9 mouse cellular contexts compared by ENCODE assay signal in the genomic region with DNA sequence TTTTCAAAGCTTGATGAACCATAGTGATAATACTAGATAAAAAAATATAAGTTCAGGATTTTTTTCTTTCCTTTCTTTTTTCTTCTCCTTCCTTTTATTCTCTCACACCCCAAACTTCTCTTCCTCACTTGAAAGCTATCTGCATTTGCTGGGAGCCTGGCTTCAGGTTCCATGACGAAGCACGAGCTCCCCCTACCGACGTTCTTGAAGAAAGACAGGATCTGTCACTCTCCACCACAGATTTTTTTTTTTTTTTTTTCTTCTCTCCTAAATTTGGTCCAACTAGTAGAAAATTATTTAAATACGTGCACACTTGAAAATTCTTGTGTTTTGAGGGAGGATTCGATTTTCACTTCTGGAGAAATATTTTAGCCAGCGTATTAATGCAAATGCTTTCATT.
DNase-seq lines count a peak whose midpoint lies in the region; ATAC-seq and TF ChIP-seq lines count a peak whose summit lies in the region.
"Had no signal": no experiment of that assay in that cellular context is flagged by ENCODE, and none has a peak within 500 bp of the region (broad histone marks: within the 10 kb centered on the region; RNA-seq: fewer than 3 reads in every experiment).

No protein-coding gene starts in this region.

- peak; percentile 61 for TF ChIP-seq CTCF in liver, adult 2 months (IDR thresholded peaks at IDR 0.05; ENCODE audit: low read depth, low read length)
- TF ChIP-seq CTCF in bone marrow, adult 2 months (IDR thresholded peaks at IDR 0.05; ENCODE audit: control insufficient read depth, insufficient read depth, low read length): peak; percentile 64

- no peaks in the 10 kb centered on the region for H3K27me3 ChIP-seq in forebrain, embryonic 10.5 days (ENCODE audit: poor library complexity, severe bottlenecking)
- H3K27me3 ChIP-seq in forebrain, embryonic 12.5 days: no peaks in the 10 kb centered on the region
- no peaks in the 10 kb centered on the region for H3K27me3 ChIP-seq in liver, adult 2 months (ENCODE audit: control insufficient read depth, insufficient read depth, low read length)
- no peaks in the 10 kb centered on the region for H3K27me3 ChIP-seq in liver, embryonic 11.5 days (replicated peaks; ENCODE audit: control insufficient read depth, insufficient read depth, low read length)

- no peak for ATAC-seq in forebrain, embryonic 12.5 days (ENCODE audit: low FRiP score)
- ATAC-seq in liver, embryonic 11.5 days (replicated peaks; ENCODE audit: low FRiP score): no peak

- 4% methylated on average over 7 of the region's 7 CpGs for WGBS in forebrain, embryonic 10.5 days
- 6% methylated on average over 7 of the region's 7 CpGs for WGBS in forebrain, embryonic 12.5 days
- WGBS in liver, adult 2 months: 6% methylated on average over 7 of the region's 7 CpGs
- 3% methylated on average over 7 of the region's 7 CpGs for whole genome bisulfite sequencing in liver, embryonic 11.5 days
- 7% methylated on average over 7 of the region's 7 CpGs for WGBS in bone marrow, adult 2 months

- no peak for TF ChIP-seq POLR2A in liver, adult 2 months (IDR thresholded peaks at IDR 0.05; ENCODE audit: extremely low read depth, insufficient read depth, low read length)
- TF ChIP-seq POLR2A in bone marrow, adult 2 months (IDR thresholded peaks at IDR 0.05; ENCODE audit: borderline replicate concordance, control insufficient read depth, low read depth, low read length): no peak

- no peaks in the 10 kb centered on the region for H3K4me1 ChIP-seq in forebrain, embryonic 10.5 days
- H3K4me1 ChIP-seq in forebrain, embryonic 12.5 days: no peaks in the 10 kb centered on the region
- peaks cover 1% of the 10 kb centered on the region; the same call in 1 of the 2 replicates for H3K4me1 ChIP-seq in liver, adult 2 months (ENCODE audit: control insufficient read depth, insufficient read depth, low read length)
- H3K4me1 ChIP-seq in liver, embryonic 11.5 days (replicated peaks; ENCODE audit: control insufficient read depth, insufficient read depth, low read length): no peaks in the 10 kb centered on the region
- H3K4me1 ChIP-seq in bone marrow, adult 2 months (ENCODE audit: control insufficient read depth, insufficient read depth, low read length): no peaks in the 10 kb centered on the region; the same call in 1 of the 2 replicates

- intact Hi-C loops in left cerebral cortex, postnatal 25 days (cut with DNase I): loop anchor here (5.0 kb wide), 2 partner anchors 835 to 1190 kb away; no protein-coding TSS in a partner anchor

- H3K79me2 ChIP-seq in liver, adult 2 months (ENCODE audit: control insufficient read depth, insufficient read depth, low read length): no peaks in the 10 kb centered on the region

- H3K36me3 ChIP-seq in forebrain, embryonic 10.5 days (replicated peaks): no peaks in the 10 kb centered on the region
- no peaks in the 10 kb centered on the region for H3K36me3 ChIP-seq in forebrain, embryonic 12.5 days (replicated peaks)
- H3K36me3 ChIP-seq in liver, adult 2 months (ENCODE audit: control insufficient read depth, insufficient read depth, low read length): no peaks in the 10 kb centered on the region
- H3K36me3 ChIP-seq in liver, embryonic 11.5 days (ENCODE audit: control insufficient read depth, insufficient read depth, low read length): no peaks in the 10 kb centered on the region
- H3K36me3 ChIP-seq: limb, embryonic 13.5 days had no signal

- no peak overlapping the region for H3K27ac ChIP-seq in forebrain, embryonic 10.5 days
- H3K27ac ChIP-seq in forebrain, embryonic 12.5 days: no peak overlapping the region
- no peak overlapping the region for H3K27ac ChIP-seq in liver, adult 2 months (replicated peaks; ENCODE audit: insufficient read depth, low read depth, low read length)
- no peak overlapping the region for H3K27ac ChIP-seq in liver, embryonic 11.5 days (ENCODE audit: low read depth, low read length)
- no peak overlapping the region for H3K27ac ChIP-seq in bone marrow, adult 2 months (ENCODE audit: control insufficient read depth, insufficient read depth, low read depth, low read length, poor library complexity)
- H3K27ac ChIP-seq: limb, embryonic 13.5 days had no signal

- H3K4me3 ChIP-seq in forebrain, embryonic 10.5 days: no peak overlapping the region
- H3K4me3 ChIP-seq in forebrain, embryonic 12.5 days (replicated peaks): no peak overlapping the region
- no peak overlapping the region for H3K4me3 ChIP-seq in liver, adult 2 months (ENCODE audit: insufficient read depth, low read depth, low read length)
- H3K4me3 ChIP-seq in liver, embryonic 11.5 days (ENCODE audit: low read depth, low read length): no peak overlapping the region
- H3K4me3 ChIP-seq in bone marrow, adult 2 months (replicated peaks; ENCODE audit: control insufficient read depth, low read depth, low read length): no peak overlapping the region
- H3K4me3 ChIP-seq: limb, embryonic 13.5 days had no signal

- H3K4me2 ChIP-seq in forebrain, embryonic 12.5 days: no peak overlapping the region
- H3K4me2 ChIP-seq in liver, embryonic 11.5 days: no peak overlapping the region
- H3K4me2 ChIP-seq: limb, embryonic 13.5 days had no signal

- H3K9me3 ChIP-seq in forebrain, embryonic 10.5 days: no peaks in the 10 kb centered on the region
- no peaks in the 10 kb centered on the region for H3K9me3 ChIP-seq in forebrain, embryonic 12.5 days
- no peaks in the 10 kb centered on the region for H3K9me3 ChIP-seq in liver, embryonic 11.5 days (ENCODE audit: control insufficient read depth, low read length)
- H3K9me3 ChIP-seq: limb, embryonic 13.5 days had no signal

- peak; percentile 37 for DNase-seq in forebrain, embryonic 10.5 days (ENCODE audit: extremely low spot score, low spot score)
- peak; percentile 30 for DNase-seq in liver, adult 2 months (ENCODE audit: extremely low read depth, low read depth, low spot score)
- no peak for DNase-seq in liver, embryonic 11.5 days (ENCODE audit: low spot score)
- peak; percentile 54 for DNase-seq in embryo, embryonic 9.5 days (ENCODE audit: extremely low spot score)
- peak; percentile 12 to 49 for DNase-seq in left cerebral cortex, postnatal 25 days (ENCODE audit: low spot score in 2 of 2)
- peak; percentile 27 for DNase-seq in right cerebral cortex, postnatal 25 days

- H3K9ac ChIP-seq in forebrain, embryonic 12.5 days: no peak overlapping the region
- H3K9ac ChIP-seq in liver, adult 2 months (ENCODE audit: low read depth, low read length): no peak overlapping the region
- no peak overlapping the region for H3K9ac ChIP-seq in liver, embryonic 11.5 days (ENCODE audit: low read depth, low read length)
- H3K9ac ChIP-seq: limb, embryonic 13.5 days had no signal
